Mouse (Mus musculus): ENCODE measurements around the gene Olfr465-ps1. TPM values are rescaled to one million over a fixed set of nuclear protein-coding genes. Genes with fewer than 3 reads are reported as not detected.
A peak's percentile ranks its signal among the peaks of the same experiment; 100 is the strongest.

The Olfr465-ps1 gene
- polyA plus RNA-seq (2015; fragmentation: Nextera tagmentation; extraction: Ambion mirVana): not detected in 2 replicates

DNA sequence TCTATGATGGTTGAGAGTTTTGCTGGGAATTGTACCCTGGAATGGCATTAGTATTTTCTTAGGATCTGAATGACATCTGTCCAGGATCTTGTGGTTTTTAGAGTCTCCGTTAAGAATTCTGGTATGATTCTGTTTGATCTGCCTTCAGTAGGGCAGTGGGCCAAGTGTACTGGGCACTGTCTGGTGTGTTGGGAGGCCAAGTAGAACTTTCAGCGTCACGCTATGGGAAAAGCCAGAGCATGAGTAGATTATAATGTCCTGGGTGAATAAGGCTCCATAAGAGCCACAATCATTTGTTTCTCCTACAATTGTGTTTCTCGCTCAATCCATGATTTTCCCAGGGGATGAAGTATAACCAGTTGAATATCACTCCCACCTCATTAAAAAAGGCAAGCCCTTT is at the start of gene Olfr465-ps1:
Gene Olfr465-ps1 (plus strand): TSS at position 301 of the 400 bp plus-strand sequence.
- Histone ChIP-seq H3K4me3 (ENCODE audit: low read depth, low read length) (no peak within 1 kb of the TSS), H3K9me3 (ENCODE audit: low read length) (no peaks in the 10 kb centered on the region), H3K36me3 (replicated peaks; ENCODE audit: insufficient read depth, low read length) (no peaks in the 10 kb centered on the region), H3K27me3 (ENCODE audit: insufficient read depth, low read length) (no peaks in the 10 kb centered on the region), H3K4me2 (ENCODE audit: low read depth, low read length) (no peak within 1 kb of the TSS), H3K27ac (ENCODE audit: low read depth) (no peak within 1 kb of the TSS), H3K4me1 (ENCODE audit: insufficient read depth) (no peaks in the 10 kb centered on the region), H3K9ac (replicated peaks) (no peak within 1 kb of the TSS)
- DNase-seq (no peak), ATAC-seq (no peak)
- TF ChIP-seq CTCF (IDR thresholded peaks at IDR 0.05; ENCODE audit: low read depth): no peak
- no peak for TF ChIP-seq EP300 (IDR thresholded peaks at IDR 0.05; ENCODE audit: low read depth)
- 69% methylated on average over 4 of the region's 4 CpGs for WGBS (ENCODE audit: insufficient replicate concordance)

DNA sequence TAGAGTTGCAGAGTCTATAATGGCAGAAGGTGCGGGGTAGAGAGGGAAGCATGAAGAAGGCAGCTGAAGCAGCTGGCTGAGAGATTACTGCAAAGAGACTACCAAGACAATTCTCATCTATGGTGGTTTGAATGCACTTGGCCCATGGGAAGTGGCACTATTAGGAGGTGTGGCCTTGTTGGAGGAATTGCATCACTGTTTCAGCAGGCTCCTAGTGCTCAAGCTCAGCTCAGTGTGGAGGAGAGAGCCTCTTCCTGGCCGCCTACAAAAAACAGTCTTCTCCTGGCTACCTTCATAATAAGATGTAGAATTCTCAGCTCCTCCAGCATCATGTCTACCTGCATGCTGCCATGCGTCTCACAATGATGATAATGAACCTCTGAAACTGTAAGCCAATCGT is 42.0 kb upstream of the Olfr465-ps1 start:
- Histone ChIP-seq H3K4me3 (ENCODE audit: low read depth, low read length) (no peak overlapping the region), H3K4me2 (ENCODE audit: low read depth, low read length) (no peak overlapping the region), H3K9ac (replicated peaks) (no peak overlapping the region), H3K27ac (ENCODE audit: low read depth) (no peak overlapping the region), H3K36me3 (replicated peaks; ENCODE audit: insufficient read depth, low read length) (peaks cover 10% of the 10 kb centered on the region), H3K9me3 (ENCODE audit: low read length) (no peaks in the 10 kb centered on the region), H3K27me3 (ENCODE audit: insufficient read depth, low read length) (no peaks in the 10 kb centered on the region), H3K4me1 (ENCODE audit: insufficient read depth) (peaks cover 2% of the 10 kb centered on the region; the same call in 1 of the 2 replicates)
- WGBS (ENCODE audit: insufficient replicate concordance): 84% methylated on average over 4 of the region's 4 CpGs
- ATAC-seq (no peak), DNase-seq (no peak)
- TF ChIP-seq EP300 (IDR thresholded peaks at IDR 0.05; ENCODE audit: low read depth): no peak
- no peak for TF ChIP-seq CTCF (IDR thresholded peaks at IDR 0.05; ENCODE audit: low read depth)

DNA sequence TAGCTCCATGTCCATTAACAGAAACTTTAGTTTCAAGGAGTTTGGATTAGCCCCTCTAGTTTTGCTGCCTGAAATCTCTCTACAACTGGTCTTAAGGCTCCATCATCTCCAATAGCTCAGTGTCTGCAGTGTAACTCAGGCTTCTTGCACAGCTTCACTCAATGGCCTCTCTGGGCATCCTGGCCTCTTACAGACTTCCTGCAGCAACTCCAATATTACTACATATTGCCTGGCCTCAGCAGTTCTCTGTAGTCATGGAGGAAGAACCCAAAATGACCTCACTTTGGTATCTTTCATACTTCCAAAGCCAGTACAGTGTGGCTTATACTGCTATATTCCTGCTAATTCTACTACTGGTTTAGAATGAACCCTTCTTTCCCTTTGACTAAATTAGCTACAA is 40.9 kb upstream of the Olfr465-ps1 start:
- Histone ChIP-seq H3K9ac (replicated peaks) (no peak overlapping the region), H3K27ac (ENCODE audit: low read depth) (no peak overlapping the region), H3K4me1 (ENCODE audit: insufficient read depth) (peaks cover 2% of the 10 kb centered on the region; the same call in 1 of the 2 replicates), H3K9me3 (ENCODE audit: low read length) (no peaks in the 10 kb centered on the region), H3K4me3 (ENCODE audit: low read depth, low read length) (no peak overlapping the region), H3K27me3 (ENCODE audit: insufficient read depth, low read length) (no peaks in the 10 kb centered on the region), H3K4me2 (ENCODE audit: low read depth, low read length) (no peak overlapping the region), H3K36me3 (replicated peaks; ENCODE audit: insufficient read depth, low read length) (peaks cover 10% of the 10 kb centered on the region)
- TF ChIP-seq CTCF (IDR thresholded peaks at IDR 0.05; ENCODE audit: low read depth) (no peak), EP300 (IDR thresholded peaks at IDR 0.05; ENCODE audit: low read depth) (no peak)
- ATAC-seq (no peak), DNase-seq (no peak)

DNA sequence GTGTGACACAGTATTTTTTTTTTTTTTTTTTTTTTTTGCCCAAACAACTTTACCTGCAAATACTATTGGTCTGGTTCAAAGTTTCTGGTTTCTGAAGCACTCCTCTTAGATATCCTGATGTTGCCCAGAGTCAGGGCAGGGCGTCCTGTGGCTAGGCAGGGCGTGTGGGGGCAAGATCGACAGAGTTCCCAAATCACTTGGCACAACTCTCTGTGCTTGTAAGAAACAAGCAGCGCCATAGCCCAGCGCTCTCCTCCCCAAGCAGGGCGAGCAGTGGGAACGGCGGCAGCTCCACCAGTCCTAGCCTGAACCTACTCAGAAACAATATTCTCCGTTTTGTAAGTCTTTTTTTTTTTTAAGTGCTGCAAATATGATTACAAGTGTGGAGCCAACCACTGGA is 37.2 kb upstream of the Olfr465-ps1 start:
- no peak overlapping the region for H3K27ac ChIP-seq (ENCODE audit: low read depth)
- H3K4me2 ChIP-seq (ENCODE audit: low read depth, low read length): no peak overlapping the region
- H3K4me3 ChIP-seq (ENCODE audit: low read depth, low read length): no peak overlapping the region
- H3K9me3 ChIP-seq (ENCODE audit: low read length): no peaks in the 10 kb centered on the region
- TF ChIP-seq CTCF (IDR thresholded peaks at IDR 0.05; ENCODE audit: low read depth) (no peak), EP300 (IDR thresholded peaks at IDR 0.05; ENCODE audit: low read depth) (no peak)
- peaks cover 2% of the 10 kb centered on the region; the same call in 1 of the 2 replicates for H3K4me1 ChIP-seq (ENCODE audit: insufficient read depth)
- DNase-seq (no peak), ATAC-seq (no peak)
- H3K9ac ChIP-seq (replicated peaks): no peak overlapping the region
- H3K27me3 ChIP-seq (ENCODE audit: insufficient read depth, low read length): no peaks in the 10 kb centered on the region
- H3K36me3 ChIP-seq (replicated peaks; ENCODE audit: insufficient read depth, low read length): no peaks in the 10 kb centered on the region; the same call in 1 of the 2 replicates
- WGBS (ENCODE audit: insufficient replicate concordance): 78% methylated on average over 9 of the region's 9 CpGs

GRCm38 (mm10) chr13:65101232-65101631 is 36.7 kb upstream of the Olfr465-ps1 start:
- no peak overlapping the region for H3K27ac ChIP-seq (ENCODE audit: low read depth)
- 50% methylated on average over 3 of the region's 3 CpGs for WGBS (ENCODE audit: insufficient replicate concordance)
- ATAC-seq (no peak), DNase-seq (no peak)
- H3K4me1 ChIP-seq (ENCODE audit: insufficient read depth): 0 out of 2 replicates have a peak, but pooled peaks cover 2% of the 10 kb centered on the region
- H3K9me3 ChIP-seq (ENCODE audit: low read length): peaks cover 2% of the 10 kb centered on the region; the same call in 1 of the 2 replicates
- H3K4me2 ChIP-seq (ENCODE audit: low read depth, low read length): no peak overlapping the region
- H3K4me3 ChIP-seq (ENCODE audit: low read depth, low read length): no peak overlapping the region
- H3K27me3 ChIP-seq (ENCODE audit: insufficient read depth, low read length): no peaks in the 10 kb centered on the region
- no peak for TF ChIP-seq CTCF (IDR thresholded peaks at IDR 0.05; ENCODE audit: low read depth)
- TF ChIP-seq EP300 (IDR thresholded peaks at IDR 0.05; ENCODE audit: low read depth): no peak
- H3K9ac ChIP-seq (replicated peaks): no peak overlapping the region
- H3K36me3 ChIP-seq (replicated peaks; ENCODE audit: insufficient read depth, low read length): peaks cover 2% of the 10 kb centered on the region; the same call in 1 of the 2 replicates

DNA sequence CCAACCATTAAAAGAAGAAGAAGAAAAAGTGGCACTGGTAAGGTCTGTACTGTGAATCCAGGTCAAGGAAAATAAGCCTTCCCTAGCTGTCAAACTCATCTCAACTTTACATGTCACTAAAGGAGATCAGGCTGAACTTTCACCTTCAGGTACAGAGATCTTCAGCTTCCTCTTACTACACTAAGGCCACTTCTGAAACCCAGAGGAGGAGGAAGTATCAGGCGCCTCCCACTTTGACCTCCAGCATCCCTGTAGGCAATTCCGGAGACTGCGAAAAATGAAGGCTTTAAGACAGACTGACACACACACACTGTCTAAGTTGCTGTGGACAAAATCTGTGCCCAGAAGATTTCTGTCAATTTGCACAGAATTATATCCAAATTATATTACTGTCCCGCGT is 25.9 kb upstream of the Olfr465-ps1 start:
- no peaks in the 10 kb centered on the region for H3K36me3 ChIP-seq (replicated peaks; ENCODE audit: insufficient read depth, low read length)
- H3K27me3 ChIP-seq (ENCODE audit: insufficient read depth, low read length): no peaks in the 10 kb centered on the region
- 2% methylated on average over 5 of the region's 5 CpGs for WGBS (ENCODE audit: insufficient replicate concordance)
- TF ChIP-seq EP300 (IDR thresholded peaks at IDR 0.05; ENCODE audit: low read depth) (no peak), CTCF (IDR thresholded peaks at IDR 0.05; ENCODE audit: low read depth) (no peak)
- peak overlapping the region; percentile 93 for H3K27ac ChIP-seq (ENCODE audit: low read depth)
- peaks cover 3% of the 10 kb centered on the region; the same call in 1 of the 2 replicates for H3K4me1 ChIP-seq (ENCODE audit: insufficient read depth)
- peak overlapping the region; percentile 84 for H3K9ac ChIP-seq (replicated peaks)
- H3K9me3 ChIP-seq (ENCODE audit: low read length): no peaks in the 10 kb centered on the region
- H3K4me3 ChIP-seq (ENCODE audit: low read depth, low read length): peak overlapping the region; percentile 80
- DNase-seq (peak; percentile 50), ATAC-seq (peak; percentile 16)
- peak overlapping the region; percentile 71 for H3K4me2 ChIP-seq (ENCODE audit: low read depth, low read length)
